In the genomic region with DNA sequence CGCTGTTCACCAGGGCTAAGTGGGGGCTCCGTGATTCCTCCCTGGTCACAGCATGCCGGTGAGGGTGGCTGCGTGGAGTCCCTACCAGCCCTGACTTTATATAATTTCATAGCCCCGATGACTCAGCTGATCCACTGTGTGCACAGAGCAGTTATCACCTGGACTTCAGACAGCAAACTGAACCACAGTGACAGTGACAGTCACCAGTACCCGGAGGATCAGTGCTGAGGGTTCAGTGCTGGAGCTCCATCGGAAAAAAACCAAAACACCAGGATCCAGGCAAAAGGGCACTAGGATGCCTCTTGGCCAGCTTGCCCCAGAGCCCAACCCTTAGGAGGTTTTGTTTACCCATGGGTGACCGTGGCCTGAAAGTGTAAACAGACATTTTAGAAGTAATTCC, we compare ENCODE assay signal across 30 mouse cellular contexts. TPM values are rescaled to one million over a fixed set of nuclear protein-coding genes. Genes with fewer than 3 reads are reported as not detected.
DNase-seq lines count a peak whose midpoint lies in the region; ATAC-seq and TF ChIP-seq lines count a peak whose summit lies in the region.
"Had no signal": no experiment of that assay in that cellular context is flagged by ENCODE, and none has a peak within 500 bp of the region (broad histone marks: within the 10 kb centered on the region; RNA-seq: fewer than 3 reads in every experiment).

No protein-coding gene starts in this region.

- H3K36me3 ChIP-seq in liver, adult 2 months (ENCODE audit: control insufficient read depth, insufficient read depth, low read length) = no peaks in the 10 kb centered on the region
- H3K36me3 ChIP-seq in liver, embryonic 12.5 days = no peaks in the 10 kb centered on the region
- H3K36me3 ChIP-seq in liver, embryonic 16.5 days (ENCODE audit: control insufficient read depth, insufficient read depth) = no peaks in the 10 kb centered on the region
- no peaks in the 10 kb centered on the region for H3K36me3 ChIP-seq in hindbrain, embryonic 14.5 days (replicated peaks; ENCODE audit: control insufficient read depth, insufficient read depth)
- H3K36me3 ChIP-seq: embryonic facial prominence, embryonic 15.5 days; hindbrain, embryonic 13.5 days; limb, embryonic 13.5 days; lung, embryonic 15.5 days; midbrain, embryonic 10.5 days; neural tube, embryonic 15.5 days had no signal

- no peaks in the 10 kb centered on the region for H3K27me3 ChIP-seq in liver, adult 2 months (ENCODE audit: control insufficient read depth, insufficient read depth, low read length)
- peaks cover 18% of the 10 kb centered on the region; the same call in 1 of the 2 replicates for H3K27me3 ChIP-seq in liver, embryonic 12.5 days (replicated peaks)
- H3K27me3 ChIP-seq in liver, embryonic 16.5 days (ENCODE audit: control insufficient read depth, insufficient read depth, low read depth, low read length) = no peaks in the 10 kb centered on the region
- no peaks in the 10 kb centered on the region for H3K27me3 ChIP-seq in hindbrain, embryonic 14.5 days (ENCODE audit: control insufficient read depth, insufficient read depth, low read length)
- H3K27me3 ChIP-seq: embryonic facial prominence, embryonic 15.5 days; hindbrain, embryonic 13.5 days; limb, embryonic 13.5 days; lung, embryonic 15.5 days; neural tube, embryonic 15.5 days had no signal

- H3K27ac ChIP-seq in liver, adult 2 months (replicated peaks; ENCODE audit: insufficient read depth, low read depth, low read length) = peak overlapping the region; percentile 94
- H3K27ac ChIP-seq in liver, embryonic 12.5 days = no peak overlapping the region
- no peak overlapping the region for H3K27ac ChIP-seq in liver, embryonic 16.5 days (ENCODE audit: low read length)
- H3K27ac ChIP-seq in hindbrain, embryonic 14.5 days = no peak overlapping the region
- H3K27ac ChIP-seq: embryonic facial prominence, embryonic 15.5 days; hindbrain, embryonic 13.5 days; limb, embryonic 13.5 days; lung, embryonic 15.5 days; macrophage; midbrain, embryonic 10.5 days; neural tube, embryonic 15.5 days had no signal

- H3K4me1 ChIP-seq in liver, adult 2 months (ENCODE audit: control insufficient read depth, insufficient read depth, low read length) = peaks cover 50% of the 10 kb centered on the region
- peaks cover 15% of the 10 kb centered on the region; the same call in 1 of the 2 replicates for H3K4me1 ChIP-seq in liver, embryonic 12.5 days
- peaks cover 3% of the 10 kb centered on the region for H3K4me1 ChIP-seq in liver, embryonic 16.5 days (ENCODE audit: control insufficient read depth, low read depth, low read length)
- no peaks in the 10 kb centered on the region for H3K4me1 ChIP-seq in hindbrain, embryonic 14.5 days (replicated peaks; ENCODE audit: control insufficient read depth, insufficient read depth, low read length)
- H3K4me1 ChIP-seq: neural tube, embryonic 15.5 days had no signal

- H3K9ac ChIP-seq in liver, adult 2 months (ENCODE audit: low read depth, low read length) = peak overlapping the region; percentile 62
- H3K9ac ChIP-seq in liver, embryonic 12.5 days = no peak overlapping the region
- no peak overlapping the region for H3K9ac ChIP-seq in liver, embryonic 16.5 days (ENCODE audit: low read depth, low read length)
- H3K9ac ChIP-seq in hindbrain, embryonic 14.5 days = no peak overlapping the region
- H3K9ac ChIP-seq: embryonic facial prominence, embryonic 15.5 days; hindbrain, embryonic 13.5 days; limb, embryonic 13.5 days; lung, embryonic 15.5 days; neural tube, embryonic 15.5 days had no signal

- no peak overlapping the region for H3K4me3 ChIP-seq in liver, adult 2 months (ENCODE audit: insufficient read depth, low read depth, low read length)
- no peak overlapping the region for H3K4me3 ChIP-seq in liver, embryonic 12.5 days
- H3K4me3 ChIP-seq in liver, embryonic 16.5 days (ENCODE audit: low read depth, low read length) = no peak overlapping the region
- H3K4me3 ChIP-seq in hindbrain, embryonic 14.5 days (replicated peaks; ENCODE audit: low read length) = no peak overlapping the region
- H3K4me3 ChIP-seq: embryonic facial prominence, embryonic 15.5 days; hindbrain, embryonic 13.5 days; limb, embryonic 13.5 days; lung, embryonic 15.5 days; midbrain, embryonic 10.5 days; neural tube, embryonic 15.5 days had no signal

- peak; percentile 44; the same call in 1 of the 2 replicates for ATAC-seq in liver, embryonic 12.5 days
- peak; percentile 58 for ATAC-seq in liver, embryonic 16.5 days (ENCODE audit: low read depth)
- no peak for ATAC-seq in hindbrain, embryonic 14.5 days (ENCODE audit: low FRiP score)
- ATAC-seq: forebrain, embryonic 16.5 days; inflammation-experienced regulatory T-cells, adult 6 months had no signal

- DNase-seq in liver, adult 2 months (ENCODE audit: extremely low read depth, low read depth, low spot score) = peak; percentile 99
- no peak for DNase-seq in liver
- DNase-seq in left cerebral cortex, adult 9 months (ENCODE audit: low spot score in 2 of 2) = no peak
- DNase-seq in hindbrain, embryonic 14.5 days (ENCODE audit: low spot score) = no peak
- DNase-seq in cerebellum, adult 11 months = no peak
- DNase-seq: adrenal gland, postnatal 10 days; cerebellum, adult 9-11 months; gastrocnemius, postnatal 14 days; heart, adult 18-20 months; heart, postnatal 36 days; kidney, postnatal 25 days; spleen, adult 18-20 months had no signal

- no peak for TF ChIP-seq CTCF in liver, adult 2 months (IDR thresholded peaks at IDR 0.05; ENCODE audit: low read depth, low read length)

- no peaks in the 10 kb centered on the region for H3K9me3 ChIP-seq in liver, embryonic 12.5 days (replicated peaks)
- no peaks in the 10 kb centered on the region for H3K9me3 ChIP-seq in liver, embryonic 16.5 days (replicated peaks; ENCODE audit: control insufficient read depth, low read length)
- H3K9me3 ChIP-seq in hindbrain, embryonic 14.5 days (ENCODE audit: control insufficient read depth, low read length) = no peaks in the 10 kb centered on the region
- H3K9me3 ChIP-seq: embryonic facial prominence, embryonic 15.5 days; hindbrain, embryonic 13.5 days; limb, embryonic 13.5 days; lung, embryonic 15.5 days; midbrain, embryonic 10.5 days; neural tube, embryonic 15.5 days had no signal

- TF ChIP-seq POLR2A in liver, adult 2 months (IDR thresholded peaks at IDR 0.05; ENCODE audit: extremely low read depth, insufficient read depth, low read length) = no peak

- no peak overlapping the region for H3K4me2 ChIP-seq in liver, embryonic 12.5 days
- H3K4me2 ChIP-seq in liver, embryonic 16.5 days (ENCODE audit: low read depth, low read length) = no peak overlapping the region
- no peak overlapping the region for H3K4me2 ChIP-seq in hindbrain, embryonic 14.5 days (replicated peaks)
- H3K4me2 ChIP-seq: embryonic facial prominence, embryonic 15.5 days; hindbrain, embryonic 13.5 days; limb, embryonic 13.5 days; lung, embryonic 15.5 days; neural tube, embryonic 15.5 days had no signal

- 20% methylated on average over 8 of the region's 8 CpGs for WGBS in liver, adult 2 months
- 62% methylated on average over 8 of the region's 8 CpGs for WGBS in liver, embryonic 12.5 days (ENCODE audit: insufficient replicate concordance)
- 50% methylated on average over 8 of the region's 8 CpGs for WGBS in liver, embryonic 16.5 days (ENCODE audit: insufficient replicate concordance)
- WGBS in hindbrain, embryonic 14.5 days = 89% methylated on average over 8 of the region's 8 CpGs

- peaks cover 15% of the 10 kb centered on the region; the same call in 1 of the 2 replicates for H3K79me2 ChIP-seq in liver, adult 2 months (ENCODE audit: control insufficient read depth, insufficient read depth, low read length)

RNA-seq across cellular contexts. Expression of a gene that starts 15.4 kb away (rescaled TPM):
- total RNA-seq in liver, adult 2 months (2014; rRNA removed) = 220 and 428 TPM in 2 replicates
- 287 and 304 TPM in 2 replicates for polyA plus RNA-seq in liver, adult 2 months (2012; rRNA removed)
- polyA plus RNA-seq in liver, embryonic 12.5 days (2016; fragmentation: Nextera tagmentation; extraction: Ambion mirVana) = 2.1 and 2.2 TPM in 2 replicates
- polyA plus RNA-seq in liver, embryonic 16.5 days (2015; fragmentation: Nextera tagmentation; extraction: Ambion mirVana) = 10.1 and 11.3 TPM in 2 replicates
- polyA plus RNA-seq in hindbrain, embryonic 14.5 days (2014; fragmentation: Nextera tagmentation; extraction: Ambion mirVana) = 8.7 and 10.3 TPM in 2 replicates

RNA-seq across cellular contexts. Expression of a gene that starts 45.7 kb away (rescaled TPM):
- 11.2 and 23.4 TPM in 2 replicates for total RNA-seq in liver, adult 2 months (2014; rRNA removed)
- polyA plus RNA-seq in liver, adult 2 months (2012; rRNA removed) = 3.8 and 4.2 TPM in 2 replicates
- 0.08 TPM in 1 of 2 replicates, not detected in the other for polyA plus RNA-seq in liver, embryonic 12.5 days (2016; fragmentation: Nextera tagmentation; extraction: Ambion mirVana)
- polyA plus RNA-seq in liver, embryonic 16.5 days (2015; fragmentation: Nextera tagmentation; extraction: Ambion mirVana) = 0.15 TPM in 2 replicates
- not detected in 2 replicates for polyA plus RNA-seq in hindbrain, embryonic 14.5 days (2014; fragmentation: Nextera tagmentation; extraction: Ambion mirVana)
- total RNA-seq: common myeloid progenitor, adult 5-6 weeks; gastrocnemius, postnatal 14 days; heart, adult 18-20 months; heart, postnatal 36 days; left cerebral cortex, postnatal 25 days; MEL had no signal
- polyA plus RNA-seq: C2C12; embryonic facial prominence, embryonic 15.5 days; forebrain, embryonic 16.5 days; heart, embryonic 14.5 days; inflammation-experienced regulatory T-cells, adult 6 months; kidney, embryonic 14.5 days; limb, embryonic 13.5 days; lung, embryonic 15.5 days; macrophage; midbrain, embryonic 10.5 days; testis, adult 2 months had no signal

Comparison
In these comparisons a context has a peak if more than half of its experiments do, and no peak if none do; other contexts are left out.
1. RNA of a gene that starts 15.4 kb away (polyA plus RNA-seq): 287 to 304 TPM in liver, adult 2 months; 10.1 to 11.3 TPM in liver, embryonic 16.5 days, 8.7 to 10.3 TPM in hindbrain, embryonic 14.5 days and 2.1 to 2.2 TPM in liver, embryonic 12.5 days; every median in the first group is over 10 times any median in the second.